Mouse (Mus musculus) forebrain, embryonic 13.5 days (tissue): ENCODE measurements at regions not wholly inside any gene's neighbourhood (a gene's known extent, or its start where the extent isn't known, plus 50 kb on each side); places are given as distances from the start of the nearest gene placed in this dataset.
A peak's percentile ranks its signal among the peaks of the same experiment; 100 is the strongest.

Source experiments
- ATAC-seq: fragments of 200-750 bp; cut with Nextera tagmentation; 2 replicates; pipeline ENCODE4 v1.8.0; 2017
- H3K27ac ChIP-seq: fragments of 300-500 bp; sonication (generic); 2 replicates; pipeline ENCODE4 v1.5.1; 2015; ENCODE audit warnings: inconsistent platforms, mild to moderate bottlenecking, moderate library complexity
- H3K27me3 ChIP-seq: fragments of 300-500 bp; sonication (generic); 2 replicates; pipeline ENCODE4 v1.6.1; 2015; ENCODE audit warnings: mild to moderate bottlenecking, inconsistent platforms
- H3K36me3 ChIP-seq: fragments of 300-500 bp; sonication (generic); 2 replicates; pipeline ENCODE4 v1.6.1; 2015; ENCODE audit warnings: mild to moderate bottlenecking, inconsistent platforms; ENCODE audit not compliant: poor library complexity, severe bottlenecking
- H3K4me1 ChIP-seq: fragments of 300-500 bp; sonication (generic); 2 replicates; pipeline ENCODE4 v1.6.1; 2015; ENCODE audit warnings: inconsistent platforms
- H3K4me2 ChIP-seq: fragments of 300-500 bp; sonication (generic); 2 replicates; pipeline ENCODE4 v1.6.1; 2015; ENCODE audit warnings: inconsistent platforms, mild to moderate bottlenecking, moderate library complexity
- H3K4me3 ChIP-seq: fragments of 300-500 bp; sonication (generic); 2 replicates; pipeline ENCODE4 v1.5.1; 2015; ENCODE audit warnings: mild to moderate bottlenecking, inconsistent platforms
- H3K9ac ChIP-seq: fragments of 300-500 bp; sonication (generic); 2 replicates; pipeline ENCODE4 v1.6.1; 2015; ENCODE audit warnings: mild to moderate bottlenecking, inconsistent platforms
- H3K9me3 ChIP-seq: fragments of 300-500 bp; sonication (generic); replicated peaks from 2 replicates; pipeline ENCODE4 v1.6.1; 2016; ENCODE audit warnings: inconsistent platforms
- WGBS: fragments of 180-500 bp; shearing (Covaris S2); methylation state at CpG from one replicate; pipeline ENCODE4 v1.1.7; 2015; 5-methylcytosine and 5-hydroxymethylcytosine counted together

DNA sequence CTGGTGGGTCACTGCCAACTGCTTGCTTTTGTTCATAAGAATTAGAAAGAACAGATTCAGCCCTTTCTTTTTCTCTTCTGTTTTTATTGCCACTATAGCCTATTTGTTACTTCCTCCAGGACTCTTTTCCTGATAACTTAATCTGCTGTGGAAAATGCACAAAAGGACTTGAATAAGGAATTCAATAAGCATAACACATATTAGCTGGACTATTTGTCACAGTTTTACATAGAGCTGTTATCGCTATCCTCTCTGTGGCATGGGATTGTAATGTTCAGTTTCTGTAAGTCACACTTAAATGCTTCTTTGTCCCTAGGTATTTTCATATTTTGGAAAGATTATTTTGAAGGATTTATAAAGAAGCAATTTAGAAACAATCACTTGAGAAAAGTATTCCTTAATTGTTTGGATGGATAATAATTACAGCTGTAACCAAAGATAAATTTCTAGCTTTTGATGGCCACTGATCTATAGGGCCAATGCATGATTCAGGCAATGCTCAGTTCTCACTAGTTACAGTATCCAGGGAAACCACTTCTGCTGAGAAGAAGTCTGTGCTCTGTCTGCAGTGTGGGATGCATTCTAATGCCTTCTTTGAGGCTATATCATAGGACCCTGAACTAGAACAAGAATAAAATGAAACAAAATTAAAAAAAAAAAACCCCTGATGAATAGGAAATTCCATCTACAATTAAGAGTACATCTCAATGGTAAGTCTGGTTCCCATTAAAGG is 1243.1 kb upstream of the Got2 start:
- ATAC-seq = no peak
- WGBS = 75% methylated on average over 1 of the region's 1 CpGs
- H3K4me3 ChIP-seq = no peak overlapping the region
- no peaks in the 10 kb centered on the region for H3K9me3 ChIP-seq
- H3K27ac ChIP-seq = no peak overlapping the region
- no peak overlapping the region for H3K9ac ChIP-seq
- H3K27me3 ChIP-seq = no peaks in the 10 kb centered on the region
- H3K36me3 ChIP-seq = no peaks in the 10 kb centered on the region
- no peaks in the 10 kb centered on the region for H3K4me1 ChIP-seq
- no peak overlapping the region for H3K4me2 ChIP-seq

- ATAC-seq = no peak
- H3K9ac ChIP-seq = no peak overlapping the region
- no peaks in the 10 kb centered on the region for H3K9me3 ChIP-seq
- H3K4me2 ChIP-seq = no peak overlapping the region
- H3K27ac ChIP-seq = no peak overlapping the region
- H3K4me3 ChIP-seq = no peak overlapping the region
- H3K27me3 ChIP-seq = no peaks in the 10 kb centered on the region
- H3K36me3 ChIP-seq = no peaks in the 10 kb centered on the region
- WGBS = 66% methylated on average over 2 of the region's 2 CpGs
- no peaks in the 10 kb centered on the region for H3K4me1 ChIP-seq
Observed at GRCm38 (mm10) chr8:97130827-97131226, 1242.5 kb upstream of the Got2 start.

GRCm38 (mm10) chr8:97108719-97109391 is 1220.5 kb upstream of the Got2 start:
- Histone ChIP-seq H3K9ac (no peak overlapping the region), H3K4me1 (peaks cover 4% of the 10 kb centered on the region; the same call in 1 of the 2 replicates), H3K27ac (no peak overlapping the region), H3K4me2 (no peak overlapping the region), H3K36me3 (no peaks in the 10 kb centered on the region), H3K27me3 (no peaks in the 10 kb centered on the region), H3K9me3 (no peaks in the 10 kb centered on the region), H3K4me3 (no peak overlapping the region)
- 48% methylated on average over 4 of the region's 4 CpGs for WGBS
- ATAC-seq = peak; percentile 83
